Mouse (Mus musculus): ENCODE data around the gene Cxcl5.

DNA sequence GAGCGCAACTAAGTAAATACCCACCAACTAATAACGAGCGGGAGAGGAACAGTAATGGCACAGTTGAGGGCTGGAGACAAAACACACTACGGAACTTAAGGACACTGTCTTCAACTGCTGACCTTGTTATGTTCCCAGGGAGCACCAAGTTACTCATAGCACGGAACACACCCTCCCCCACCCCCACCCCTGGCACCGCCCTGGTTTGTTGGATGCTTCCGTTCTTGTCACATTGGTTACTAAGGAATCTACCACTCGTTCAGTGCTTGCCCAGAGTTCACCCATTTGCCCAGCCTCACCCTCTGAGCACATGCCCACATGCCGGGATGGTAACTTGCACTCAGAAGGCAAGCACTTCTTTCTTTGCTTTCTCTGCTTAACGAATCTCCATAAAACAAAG lies 18.5 kb downstream of the Cxcl5 start:
- TF ChIP-seq EP300 (IDR thresholded peaks at IDR 0.05; ENCODE audit: insufficient read depth, low read depth, low read length) (no peak), CTCF (IDR thresholded peaks at IDR 0.05; ENCODE audit: low read depth, low read length) (no peak), POLR2A (IDR thresholded peaks at IDR 0.05; ENCODE audit: insufficient read depth, low read length) (no peak)
